ENCODE assay signal across 17 mouse cellular contexts in genomic region chr19:38610809-38611208, GRCm38 (mm10).
DNase-seq lines count a peak whose midpoint lies in the region; ATAC-seq and TF ChIP-seq lines count a peak whose summit lies in the region.
"Had no signal": no experiment of that assay in that cellular context is flagged by ENCODE, and none has a peak within 500 bp of the region (broad histone marks: within the 10 kb centered on the region; RNA-seq: fewer than 3 reads in every experiment).

No protein-coding gene starts in this region.

- H3K9me3 ChIP-seq in lung, postnatal 0 days (ENCODE audit: low read length), result no peaks in the 10 kb centered on the region
- no peaks in the 10 kb centered on the region for H3K9me3 ChIP-seq in heart, embryonic 16.5 days (replicated peaks; ENCODE audit: control insufficient read depth, low read length)
- H3K9me3 ChIP-seq in midbrain, embryonic 15.5 days, result no peaks in the 10 kb centered on the region
- H3K9me3 ChIP-seq: hindbrain, embryonic 12.5 days; limb, embryonic 15.5 days; lung, embryonic 15.5 days; midbrain, embryonic 13.5 days had no signal

- DNase-seq in gastrocnemius, adult 18-20 months (ENCODE audit: low spot score), result peak; percentile 51
- DNase-seq in gastrocnemius, postnatal 10 days, result no peak
- peak; percentile 36 for DNase-seq in lung, postnatal 0 days (ENCODE audit: low spot score)
- DNase-seq in lung, postnatal 4 days, result no peak
- DNase-seq in skeletal muscle tissue, adult 2 months (ENCODE audit: low read depth, low spot score), result peak; percentile 72
- no peak for DNase-seq in right cerebral cortex, adult 18-20 months
- DNase-seq: adrenal gland, postnatal 10 days; cerebellum, postnatal 25 days; kidney, adult 11 months; right cerebral cortex, postnatal 25 days; thymus, postnatal 25 days had no signal

- no peak overlapping the region for H3K4me3 ChIP-seq in lung, postnatal 0 days (ENCODE audit: low read depth, low read length)
- H3K4me3 ChIP-seq in heart, embryonic 16.5 days (ENCODE audit: low read length), result no peak overlapping the region
- no peak overlapping the region for H3K4me3 ChIP-seq in midbrain, embryonic 15.5 days
- H3K4me3 ChIP-seq: hindbrain, embryonic 12.5 days; limb, embryonic 15.5 days; lung, embryonic 15.5 days; midbrain, embryonic 13.5 days had no signal

- ATAC-seq in lung, postnatal 0 days, result 0 out of 2 replicates have a peak, but pooled peaks have one; percentile 14
- ATAC-seq in heart, embryonic 16.5 days (replicated peaks; ENCODE audit: extremely low read depth, insufficient read depth, low FRiP score), result peak; percentile 74
- ATAC-seq in midbrain, embryonic 15.5 days (replicated peaks), result no peak
- ATAC-seq: midbrain, embryonic 13.5 days had no signal

- no peaks in the 10 kb centered on the region for H3K4me1 ChIP-seq in lung, postnatal 0 days (ENCODE audit: insufficient read depth, low read depth, low read length)
- H3K4me1 ChIP-seq in heart, embryonic 16.5 days (ENCODE audit: control insufficient read depth, insufficient read depth, low read length), result peaks cover 30% of the 10 kb centered on the region
- no peaks in the 10 kb centered on the region for H3K4me1 ChIP-seq in midbrain, embryonic 15.5 days

- no peak overlapping the region for H3K4me2 ChIP-seq in lung, postnatal 0 days (replicated peaks; ENCODE audit: low read depth, low read length)
- H3K4me2 ChIP-seq in heart, embryonic 16.5 days (ENCODE audit: low read depth, low read length), result no peak overlapping the region
- H3K4me2 ChIP-seq in midbrain, embryonic 15.5 days, result no peak overlapping the region
- H3K4me2 ChIP-seq: hindbrain, embryonic 12.5 days; limb, embryonic 15.5 days; lung, embryonic 15.5 days; midbrain, embryonic 13.5 days had no signal

- H3K27me3 ChIP-seq in lung, postnatal 0 days (replicated peaks; ENCODE audit: insufficient read depth, low read length), result no peaks in the 10 kb centered on the region
- no peaks in the 10 kb centered on the region for H3K27me3 ChIP-seq in heart, embryonic 16.5 days (ENCODE audit: control insufficient read depth, insufficient read depth, low read length)
- no peaks in the 10 kb centered on the region for H3K27me3 ChIP-seq in midbrain, embryonic 15.5 days (replicated peaks)
- H3K27me3 ChIP-seq: hindbrain, embryonic 12.5 days; limb, embryonic 15.5 days; lung, embryonic 15.5 days; midbrain, embryonic 13.5 days had no signal

- no peak overlapping the region for H3K27ac ChIP-seq in lung, postnatal 0 days (ENCODE audit: low read length)
- peak overlapping the region; percentile 83 for H3K27ac ChIP-seq in heart, embryonic 16.5 days (ENCODE audit: low read length)
- H3K27ac ChIP-seq in midbrain, embryonic 15.5 days, result no peak overlapping the region
- H3K27ac ChIP-seq: hindbrain, embryonic 12.5 days; lung, embryonic 15.5 days; midbrain, embryonic 13.5 days had no signal

- 0 out of 2 replicates have a peak, but pooled peaks have one; percentile 26 for TF ChIP-seq EP300 in lung, postnatal 0 days (IDR thresholded peaks at IDR 0.05)

- no peak overlapping the region for H3K9ac ChIP-seq in lung, postnatal 0 days (replicated peaks; ENCODE audit: low read depth)
- 0 out of 2 replicates have a peak overlapping the region, but pooled peaks have one; percentile 6 for H3K9ac ChIP-seq in heart, embryonic 16.5 days (ENCODE audit: low read length)
- H3K9ac ChIP-seq in midbrain, embryonic 15.5 days, result no peak overlapping the region
- H3K9ac ChIP-seq: hindbrain, embryonic 12.5 days; limb, embryonic 15.5 days; lung, embryonic 15.5 days; midbrain, embryonic 13.5 days had no signal

- H3K36me3 ChIP-seq in lung, postnatal 0 days (ENCODE audit: insufficient read depth, low read length), result no peaks in the 10 kb centered on the region
- H3K36me3 ChIP-seq in heart, embryonic 16.5 days (ENCODE audit: control insufficient read depth, insufficient read depth), result no peaks in the 10 kb centered on the region
- no peaks in the 10 kb centered on the region for H3K36me3 ChIP-seq in midbrain, embryonic 15.5 days (replicated peaks)
- H3K36me3 ChIP-seq: hindbrain, embryonic 12.5 days; limb, embryonic 15.5 days; lung, embryonic 15.5 days; midbrain, embryonic 13.5 days had no signal

- no peak for TF ChIP-seq CTCF in lung, postnatal 0 days (IDR thresholded peaks at IDR 0.05)

- WGBS in lung, postnatal 0 days, result 69% methylated on average over 8 of the region's 8 CpGs
- 51% methylated on average over 8 of the region's 8 CpGs for WGBS in heart, embryonic 16.5 days
- 89% methylated on average over 8 of the region's 8 CpGs for WGBS in midbrain, embryonic 15.5 days

Comparison
In these comparisons a context has a peak if more than half of its experiments do, and no peak if none do; other contexts are left out.
1. DNase-seq: peak in gastrocnemius, adult 18-20 months (single experiment), lung, postnatal 0 days (single experiment) and skeletal muscle tissue, adult 2 months (single experiment); none in gastrocnemius, postnatal 10 days (single experiment), lung, postnatal 4 days (0 of 2) and right cerebral cortex, adult 18-20 months (single experiment).